Mouse (Mus musculus) kidney, postnatal 36 days (tissue): ENCODE measurements around the gene Adssl1.

Experiments
- DNase-seq, 2 experiments: peaks; one replicate each; pipeline ENCODE4 v3.0.0; 2021 to 2022; ENCODE audit warnings: mixed read lengths in 2 of 2

The Adssl1 gene

GRCm38 (mm10) chr12:112593951-112594915 lies 25.6 kb upstream of the Adssl1 start:
- DNase-seq = no peak

GRCm38 (mm10) chr12:112594989-112595388 lies 24.9 kb upstream of the Adssl1 start:
- DNase-seq = no peak

- DNase-seq = no peak
Observed at GRCm38 (mm10) chr12:112595626-112596025, 24.2 kb upstream of the Adssl1 start.

DNA sequence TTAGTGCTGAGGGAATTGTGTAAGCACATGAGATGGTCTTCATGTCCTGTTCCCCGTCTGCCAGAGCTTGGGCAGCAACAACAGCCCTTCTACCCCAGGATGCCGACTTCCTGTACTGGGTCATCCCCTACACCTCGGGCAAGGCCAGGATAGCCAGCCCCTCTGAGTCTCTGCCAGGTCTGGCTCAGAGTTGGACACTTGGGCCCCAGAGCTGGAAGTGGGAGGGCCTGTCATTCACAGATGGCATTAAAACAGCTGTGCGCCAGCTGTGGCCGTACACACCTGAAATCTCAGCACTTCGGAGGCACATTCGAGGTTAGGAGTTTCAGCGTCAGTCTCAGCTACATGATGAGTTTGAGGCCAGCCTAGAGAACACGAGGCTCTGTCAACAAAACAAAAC lies 23.4 kb upstream of the Adssl1 start:
- DNase-seq = no peak

- no peak for DNase-seq
Observed at GRCm38 (mm10) chr12:112596891-112597500, 22.8 kb upstream of the Adssl1 start.

DNA sequence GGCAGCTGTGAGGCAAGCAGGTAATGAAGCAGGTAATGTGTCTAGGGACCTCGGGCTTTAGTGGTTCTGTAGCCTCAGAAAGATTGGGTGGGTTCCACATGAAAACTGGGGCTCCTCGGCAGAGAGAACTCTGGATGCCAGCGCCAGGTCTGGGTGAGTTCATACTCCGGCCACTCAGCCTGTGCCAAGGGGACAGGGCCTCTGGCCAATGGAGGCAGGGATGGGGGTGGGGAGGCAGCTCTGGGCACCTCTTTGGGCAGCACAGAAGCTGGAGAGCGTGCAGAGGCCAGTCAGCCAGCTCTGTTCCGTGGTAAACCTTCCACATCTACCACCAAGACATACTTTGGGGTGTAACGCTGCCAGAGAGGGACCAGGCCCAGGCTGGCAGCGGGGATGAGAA lies 22.2 kb upstream of the Adssl1 start:
- DNase-seq = no peak

DNA sequence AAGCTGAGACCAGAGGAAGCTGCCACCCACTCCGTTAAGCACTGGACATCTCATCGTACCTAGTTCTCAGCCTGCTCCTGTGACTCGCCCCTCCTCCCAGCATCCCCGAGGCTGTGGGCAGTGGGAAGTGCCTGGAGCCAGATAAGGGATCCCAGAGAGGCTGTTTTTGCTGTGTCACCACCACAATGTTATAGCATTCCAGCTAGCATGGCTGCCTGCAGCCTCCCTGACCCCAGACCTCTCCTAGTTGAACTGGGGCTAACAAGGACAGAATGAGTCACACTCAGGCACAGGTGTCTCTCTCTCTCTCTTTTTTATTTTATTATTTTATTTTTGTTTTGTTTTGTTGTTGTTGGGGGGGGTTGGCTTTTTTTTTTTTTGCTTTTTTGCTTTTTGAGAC lies 20.6 kb upstream of the Adssl1 start:
- DNase-seq = no peak

GRCm38 (mm10) chr12:112599942-112600611 lies 19.8 kb upstream of the Adssl1 start:
- no peak for DNase-seq

GRCm38 (mm10) chr12:112604022-112604421 lies 15.8 kb upstream of the Adssl1 start:
- DNase-seq = no peak

- DNase-seq = peak in 1 of 2 experiments; percentile 67
Observed at GRCm38 (mm10) chr12:112604709-112605649, 14.9 kb upstream of the Adssl1 start.

- peak; percentile 56 to 88 for DNase-seq
Observed at GRCm38 (mm10) chr12:112605766-112606165, 14.1 kb upstream of the Adssl1 start.

GRCm38 (mm10) chr12:112606998-112607397 lies 12.8 kb upstream of the Adssl1 start:
- DNase-seq = no peak

- DNase-seq = peak in 1 of 2 experiments; percentile 56
Observed at GRCm38 (mm10) chr12:112609031-112609430, 10.8 kb upstream of the Adssl1 start.

DNA sequence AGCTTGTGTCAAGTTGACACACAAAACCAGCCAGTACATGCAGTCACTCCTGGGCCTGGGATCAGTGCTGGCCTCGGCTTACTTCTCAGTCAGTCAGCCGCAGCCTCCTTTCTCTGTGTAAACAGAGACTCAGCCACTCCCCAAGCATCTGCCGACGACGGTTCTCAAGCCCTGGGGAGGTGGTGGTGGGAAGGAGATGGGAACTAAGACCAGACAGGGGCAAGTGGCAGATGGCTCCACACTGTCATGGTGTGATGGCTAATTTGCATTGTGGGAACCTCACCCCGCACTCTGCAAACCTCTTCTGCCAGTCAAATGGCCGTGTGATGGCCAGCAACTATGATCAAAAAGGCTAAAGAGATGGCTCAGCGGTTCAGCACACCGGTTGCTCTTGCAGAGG lies 3.2 kb upstream of the Adssl1 start:
- no peak for DNase-seq

DNA sequence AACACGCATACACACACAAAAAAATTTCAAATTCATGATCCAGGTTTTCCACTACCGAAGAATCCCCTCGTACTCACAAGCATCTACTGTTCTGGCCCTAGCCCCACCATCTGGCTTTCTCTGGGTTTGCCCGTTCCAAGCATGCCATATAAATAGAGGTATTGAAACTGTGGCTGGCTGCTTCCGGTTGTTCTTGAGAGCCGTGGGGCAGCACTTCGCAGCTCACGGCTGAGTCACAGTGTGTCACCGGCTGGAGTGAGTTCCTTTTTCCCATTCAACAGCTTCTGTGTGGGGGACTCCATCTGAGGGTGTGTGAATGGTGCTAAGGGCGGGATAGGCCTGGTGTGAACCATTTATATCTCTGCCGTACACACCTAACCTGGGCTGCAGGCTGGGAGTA lies 2.7 kb upstream of the Adssl1 start:
- no peak for DNase-seq

DNA sequence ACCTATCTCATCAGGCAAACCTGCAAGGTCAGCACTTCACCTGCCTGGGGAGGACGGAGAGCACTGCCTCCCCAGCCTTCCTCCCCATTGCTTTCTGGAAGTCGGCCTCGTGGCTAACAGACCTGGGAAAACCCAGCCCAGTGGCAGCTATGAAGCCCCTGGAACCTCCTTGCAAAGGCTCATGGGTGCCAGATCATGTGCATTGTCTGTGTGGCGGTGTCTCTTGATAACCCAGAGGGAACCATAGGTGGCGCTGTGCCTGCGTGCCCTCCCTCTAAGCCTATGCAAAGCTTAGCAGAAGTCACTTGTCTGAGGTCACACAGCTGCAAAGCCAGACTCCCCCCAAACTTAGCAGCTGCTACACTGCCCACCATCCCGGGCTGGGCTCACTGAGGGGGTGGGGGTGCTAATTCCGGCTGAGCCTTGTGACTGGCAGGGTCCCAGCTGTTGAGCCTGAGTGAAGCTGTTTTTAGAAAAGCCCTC lies 1.9 kb upstream of the Adssl1 start:
- DNase-seq = peak; percentile 63 to 77

DNA sequence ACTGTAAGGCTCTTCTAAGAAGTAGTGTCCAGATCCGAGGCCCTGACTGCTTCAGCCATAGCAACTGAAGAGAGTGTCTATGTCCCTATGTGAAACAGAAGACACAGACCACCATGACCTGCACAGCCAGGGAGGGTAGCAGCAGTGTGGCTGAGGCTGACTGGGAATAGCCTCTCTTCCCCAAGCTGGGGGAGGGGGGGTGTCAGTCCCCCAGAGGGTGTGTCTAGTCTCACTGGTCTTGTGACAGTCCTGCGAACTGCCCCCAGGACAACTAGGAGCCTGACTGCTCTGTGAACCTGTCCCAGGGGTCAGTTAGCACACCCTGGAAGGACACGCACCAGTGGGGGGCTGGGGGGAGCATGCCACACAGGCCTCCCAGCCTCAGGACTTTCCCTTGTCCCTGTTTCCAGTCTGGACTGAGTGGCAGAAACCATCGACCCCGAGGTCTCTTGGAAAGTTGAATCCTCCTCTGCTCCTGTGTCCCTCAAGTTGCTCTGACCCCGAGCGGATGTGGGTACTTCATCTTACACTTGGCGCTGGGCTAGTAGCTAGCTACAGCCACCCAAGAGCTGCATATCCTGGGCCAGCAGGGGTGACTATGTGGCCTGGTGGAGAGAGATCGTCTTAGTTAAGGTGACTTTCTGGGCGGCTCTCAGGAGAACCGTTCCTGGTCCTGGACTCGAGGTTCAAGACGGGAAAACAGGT lies 712 bp upstream of the Adssl1 start:
- DNase-seq = peak; percentile 46 to 47

DNA sequence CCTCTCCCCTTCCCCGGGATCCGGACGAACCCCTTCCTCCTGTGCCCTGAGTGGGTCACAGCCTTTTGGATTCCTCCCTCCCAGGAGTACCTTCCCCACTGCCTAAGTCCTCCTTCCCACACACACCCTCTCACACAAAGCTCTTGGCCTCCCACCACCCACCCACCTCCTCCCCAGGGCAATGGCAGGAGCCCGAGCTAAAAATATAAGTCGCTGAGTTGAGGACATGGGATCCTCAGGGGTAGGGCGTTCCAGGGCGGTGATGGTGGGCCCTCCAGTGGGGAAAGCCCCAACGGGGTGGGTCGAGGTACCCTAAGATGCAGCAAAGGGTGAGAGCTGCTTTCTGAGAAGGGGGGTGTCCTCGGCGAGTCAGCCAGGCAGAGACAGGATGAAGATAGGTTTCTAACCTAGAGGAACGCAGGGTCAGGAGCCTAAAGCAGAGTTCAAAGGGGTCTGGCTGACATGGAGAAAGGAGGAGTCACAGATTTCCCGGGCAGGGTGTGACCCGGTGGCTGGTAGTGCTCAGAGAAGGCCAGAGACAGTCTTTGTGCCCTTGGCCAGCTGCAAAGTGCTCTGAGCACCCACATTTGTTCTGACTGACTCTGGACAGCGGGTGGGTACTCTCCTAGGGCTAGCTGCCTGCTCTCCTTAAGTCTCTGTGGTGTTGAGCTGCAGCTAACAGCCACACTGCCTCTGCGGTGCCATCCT lies 663 bp downstream of the Adssl1 start:
- DNase-seq = no peak

DNA sequence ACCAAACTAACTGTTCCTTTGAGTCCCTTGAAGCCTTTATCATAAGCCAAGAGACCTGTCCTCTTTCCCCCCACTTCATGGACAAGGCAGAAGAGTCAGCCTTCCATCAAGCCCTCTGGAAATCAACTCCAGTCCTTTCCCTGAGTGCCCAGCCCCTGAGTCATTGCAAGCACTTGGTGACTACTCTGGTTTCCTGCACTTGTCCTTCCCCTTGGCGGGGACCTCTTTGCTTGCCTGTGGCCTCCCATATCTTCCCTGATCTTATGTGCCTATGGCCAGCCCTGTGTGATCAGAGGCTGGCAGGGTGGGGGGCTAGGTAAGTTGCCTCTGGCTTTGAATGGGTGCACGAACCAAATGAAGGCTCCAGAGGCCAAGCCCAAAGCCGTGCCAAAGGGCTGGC lies 2.1 kb downstream of the Adssl1 start:
- DNase-seq = no peak

DNA sequence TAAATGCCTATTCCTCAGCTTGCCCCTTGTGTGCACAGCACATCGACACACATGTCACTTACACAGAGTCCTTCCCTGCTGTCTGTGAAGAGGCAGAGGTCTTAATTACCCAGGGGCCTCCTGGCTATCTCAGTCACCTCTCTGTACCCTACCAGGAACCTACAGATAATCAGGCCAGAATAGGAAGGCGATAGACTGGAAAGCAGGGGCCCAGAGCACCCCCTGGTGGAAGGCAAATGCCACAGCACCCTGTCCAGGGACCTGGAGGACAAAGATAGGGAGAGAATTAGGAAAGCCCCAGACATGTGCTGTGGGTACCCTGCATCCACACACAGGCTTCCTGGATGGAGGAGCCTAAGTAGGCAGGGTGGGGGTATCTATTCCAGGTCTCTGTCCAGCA lies 3.9 kb downstream of the Adssl1 start:
- peak; percentile 30 to 79 for DNase-seq

- no peak for DNase-seq
Observed at GRCm38 (mm10) chr12:112625700-112626099, 5.9 kb downstream of the Adssl1 start.
